Mouse (Mus musculus): ENCODE data around the gene Phka2.

DNA sequence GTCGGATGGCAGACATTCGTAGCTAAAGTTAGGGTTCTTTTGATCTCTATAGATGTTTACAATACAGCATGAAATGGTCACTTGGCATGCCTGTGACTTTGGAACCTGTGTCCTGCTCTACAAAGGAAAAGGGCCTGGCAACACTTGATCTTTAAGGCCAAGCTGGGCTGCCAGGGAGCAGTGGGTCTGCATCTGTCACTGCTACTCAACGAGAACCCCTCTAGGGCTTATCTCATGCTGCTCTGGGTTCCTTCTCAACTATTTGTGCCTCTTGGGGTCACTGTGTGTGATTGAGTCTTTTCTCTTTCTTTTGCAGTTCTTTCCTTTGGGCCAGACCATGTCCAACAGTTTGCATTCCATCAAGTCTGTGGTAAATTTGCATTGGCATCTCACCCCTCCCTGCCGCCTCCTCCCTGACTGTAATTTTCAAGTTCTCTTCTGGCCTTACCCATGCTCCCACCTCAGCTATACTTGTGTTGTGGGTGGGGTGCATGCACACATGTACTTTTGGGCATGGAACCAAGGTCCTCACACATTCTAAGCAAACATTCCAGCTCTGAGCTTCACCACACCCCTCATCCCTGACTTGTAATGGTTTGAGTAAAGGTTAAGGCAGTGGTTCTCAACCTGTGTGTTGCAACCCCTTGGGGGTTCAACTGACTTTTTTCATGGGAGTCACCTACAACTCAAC lies 82.3 kb downstream of the Phka2 start:
- TF ChIP-seq CTCF (conservative IDR thresholded peaks at IDR 0.05; ENCODE audit: low read length) = no peak
- TF ChIP-seq NANOG (IDR thresholded peaks at IDR 0.05; ENCODE audit: borderline replicate concordance, low read length) = no peak

All from E14TG2a.4 (cell line).